Mouse (Mus musculus): ENCODE data around the gene Klf1. TPM values are rescaled to one million over a fixed set of nuclear protein-coding genes. Genes with fewer than 3 reads are reported as not detected.

Gene Klf1
- 2.3 and 2.4 TPM in 2 replicates for polyA plus RNA-seq (2014; fragmentation: Nextera tagmentation; extraction: Ambion mirVana)

GRCm38 (mm10) chr8:84901752-84902151 lies at the start of gene Klf1:
TSS of gene Klf1 (plus strand) at chr8:84901928.
- Histone ChIP-seq H3K27me3 (ENCODE audit: control insufficient read depth, insufficient read depth, low read length) (no peaks in the 10 kb centered on the region), H3K27ac (ENCODE audit: low read length) (peak within 1 kb of the TSS; percentile 69; the same call in 1 of the 2 replicates)
- WGBS, result 70% methylated on average over 3 of the region's 3 CpGs

DNA sequence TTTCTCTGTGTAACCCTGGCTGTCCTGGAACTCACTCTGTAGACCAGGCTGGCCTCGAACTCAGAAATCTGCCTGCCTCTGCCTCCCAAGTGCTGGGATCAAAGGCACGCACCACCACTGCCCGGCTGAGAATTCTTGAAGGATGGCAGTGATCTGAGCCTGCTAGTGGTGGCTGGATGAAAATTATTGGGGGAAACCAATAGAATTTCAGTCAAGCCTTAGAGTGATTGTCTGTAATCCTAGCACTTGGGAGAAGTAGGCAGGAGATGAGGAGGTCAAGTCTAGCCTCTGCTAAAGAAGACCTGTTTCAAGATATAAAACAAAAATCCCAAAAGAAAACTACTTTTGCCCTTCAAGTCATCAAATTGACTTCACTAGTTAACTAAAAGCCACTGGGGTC lies 45.3 kb upstream of the Klf1 start:
- no peak for ATAC-seq (ENCODE audit: insufficient number of reproducible peaks, insufficient read depth, low FRiP score, low read depth)
- Histone ChIP-seq H3K9ac (replicated peaks; ENCODE audit: low read depth, low read length) (no peak overlapping the region), H3K9me3 (ENCODE audit: control insufficient read depth, low read depth, low read length) (no peaks in the 10 kb centered on the region), H3K36me3 (ENCODE audit: control insufficient read depth, insufficient read depth, low read length) (peaks cover 15% of the 10 kb centered on the region), H3K4me2 (replicated peaks; ENCODE audit: low read depth, low read length) (no peak overlapping the region), H3K4me1 (ENCODE audit: control insufficient read depth, insufficient read depth, low read length) (peaks cover 11% of the 10 kb centered on the region), H3K4me3 (ENCODE audit: low read depth, low read length) (peak overlapping the region; percentile 91; the same call in 1 of the 2 replicates), H3K27me3 (ENCODE audit: control insufficient read depth, insufficient read depth, low read length) (no peaks in the 10 kb centered on the region), H3K27ac (ENCODE audit: low read length) (no peak overlapping the region)
- WGBS, result 97% methylated on average over 3 of the region's 3 CpGs

More at GRCm38 (mm10) chr8:84901752-84902151, at the start of gene Klf1:
- Histone ChIP-seq H3K4me2 (replicated peaks; ENCODE audit: low read depth, low read length) (peak within 1 kb of the TSS; percentile 93), H3K36me3 (ENCODE audit: control insufficient read depth, insufficient read depth, low read length) (no peaks in the 10 kb centered on the region), H3K4me3 (ENCODE audit: low read depth, low read length) (peak within 1 kb of the TSS; percentile 63), H3K9ac (replicated peaks; ENCODE audit: low read depth, low read length) (peak within 1 kb of the TSS; percentile 71), H3K9me3 (ENCODE audit: control insufficient read depth, low read depth, low read length) (no peaks in the 10 kb centered on the region), H3K4me1 (ENCODE audit: control insufficient read depth, insufficient read depth, low read length) (no peaks in the 10 kb centered on the region)
- ATAC-seq (ENCODE audit: insufficient number of reproducible peaks, insufficient read depth, low FRiP score, low read depth), result no peak

DNA sequence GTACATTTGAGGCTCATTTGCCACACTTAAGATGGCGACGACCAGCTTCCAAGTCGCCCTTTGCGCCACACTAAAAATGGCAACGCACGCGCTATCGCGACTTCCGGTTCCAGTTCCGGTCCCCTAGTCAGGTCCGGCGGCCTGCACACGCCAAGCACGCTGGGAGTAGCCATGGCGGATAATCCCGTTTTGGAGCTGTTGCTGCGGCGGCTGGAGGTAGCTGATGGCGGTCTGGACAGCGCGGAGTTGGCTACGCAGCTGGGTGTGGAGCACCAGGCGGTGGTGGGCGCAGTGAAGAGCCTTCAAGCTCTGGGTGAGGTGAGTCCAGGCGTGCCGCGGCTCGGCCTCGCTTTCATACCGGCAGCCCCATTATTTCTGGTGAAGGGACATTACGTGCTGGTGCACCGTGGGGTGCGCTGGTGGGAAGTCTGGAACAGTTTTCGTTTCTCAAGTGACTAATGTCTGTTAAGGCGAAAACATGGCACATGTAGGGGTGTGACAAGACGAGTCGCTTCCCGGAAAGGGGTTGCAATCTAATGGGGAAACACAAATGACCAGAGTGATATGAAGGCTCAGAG lies 44.8 kb upstream of the Klf1 start, which contains the start of gene Farsa:
TSS of gene Farsa (plus strand) at position 126 of the 578 bp plus-strand sequence.
- ATAC-seq (ENCODE audit: insufficient number of reproducible peaks, insufficient read depth, low FRiP score, low read depth), result peak; percentile 96
- peak within 1 kb of the TSS; percentile 91 for H3K4me3 ChIP-seq (ENCODE audit: low read depth, low read length)
- H3K4me2 ChIP-seq (replicated peaks; ENCODE audit: low read depth, low read length), result peak within 1 kb of the TSS; percentile 94
- H3K9ac ChIP-seq (replicated peaks; ENCODE audit: low read depth, low read length), result peak within 1 kb of the TSS; percentile 82
- peak within 1 kb of the TSS; percentile 69; the same call in 1 of the 2 replicates for H3K27ac ChIP-seq (ENCODE audit: low read length)
- H3K9me3 ChIP-seq (ENCODE audit: control insufficient read depth, low read depth, low read length), result no peaks in the 10 kb centered on the region
- H3K27me3 ChIP-seq (ENCODE audit: control insufficient read depth, insufficient read depth, low read length), result no peaks in the 10 kb centered on the region
- peaks cover 20% of the 10 kb centered on the region for H3K36me3 ChIP-seq (ENCODE audit: control insufficient read depth, insufficient read depth, low read length)
- under 1% methylated on average over 39 of the region's 39 CpGs for WGBS
- peaks cover 11% of the 10 kb centered on the region for H3K4me1 ChIP-seq (ENCODE audit: control insufficient read depth, insufficient read depth, low read length)

GRCm38 (mm10) chr8:84871376-84872308 lies 30.1 kb upstream of the Klf1 start, which contains the start of gene Syce2:
TSS of gene Syce2 (plus strand) at chr8:84872111.
- peak within 1 kb of the TSS; percentile 45; the same call in 1 of the 2 replicates for H3K9ac ChIP-seq (replicated peaks; ENCODE audit: low read depth, low read length)
- H3K4me2 ChIP-seq (replicated peaks; ENCODE audit: low read depth, low read length), result peak within 1 kb of the TSS; percentile 99
- 15% methylated on average over 35 of the region's 46 CpGs for WGBS
- peaks cover 9% of the 10 kb centered on the region; the same call in 1 of the 2 replicates for H3K4me1 ChIP-seq (ENCODE audit: control insufficient read depth, insufficient read depth, low read length)
- H3K27me3 ChIP-seq (ENCODE audit: control insufficient read depth, insufficient read depth, low read length), result no peaks in the 10 kb centered on the region
- peak; percentile 75 for ATAC-seq (ENCODE audit: insufficient number of reproducible peaks, insufficient read depth, low FRiP score, low read depth)
- no peaks in the 10 kb centered on the region for H3K9me3 ChIP-seq (ENCODE audit: control insufficient read depth, low read depth, low read length)
- no peak within 1 kb of the TSS for H3K27ac ChIP-seq (ENCODE audit: low read length)
- H3K4me3 ChIP-seq (ENCODE audit: low read depth, low read length), result peak within 1 kb of the TSS; percentile 49
- peaks cover 24% of the 10 kb centered on the region for H3K36me3 ChIP-seq (ENCODE audit: control insufficient read depth, insufficient read depth, low read length)

DNA sequence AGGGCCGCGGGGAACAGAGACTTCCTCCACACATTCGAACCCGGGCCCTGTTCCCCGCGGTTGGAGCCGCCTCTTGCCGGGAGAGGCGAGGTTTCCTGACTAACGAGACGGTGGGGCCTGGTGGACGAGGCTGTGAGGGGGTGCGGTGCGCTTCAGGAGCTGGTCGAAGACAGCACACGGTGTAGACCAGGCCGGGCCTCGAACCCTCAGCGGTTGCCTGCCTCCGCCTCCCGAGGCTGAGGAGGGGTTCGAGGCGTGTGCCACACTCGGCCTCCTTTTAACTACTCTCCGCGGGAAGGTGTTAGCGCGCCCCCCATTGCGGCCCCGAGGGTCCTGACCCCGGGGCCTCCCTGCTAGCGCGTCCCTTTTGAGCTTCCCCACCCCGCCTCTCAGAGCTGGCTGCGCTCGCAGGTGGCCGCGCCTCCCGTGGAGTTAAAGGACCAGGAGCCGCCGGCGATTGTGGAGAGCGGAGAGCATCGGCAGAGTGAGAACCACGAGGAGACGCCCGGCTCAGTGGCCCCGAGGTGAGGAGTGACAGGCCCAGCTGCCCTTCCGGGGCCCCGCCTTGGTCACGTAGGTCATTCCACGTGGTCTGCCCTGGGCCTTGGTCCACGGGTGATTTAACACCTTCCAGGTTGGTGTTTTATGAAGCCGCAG lies 29.3 kb upstream of the Klf1 start:
- H3K4me2 ChIP-seq (replicated peaks; ENCODE audit: low read depth, low read length), result peak overlapping the region; percentile 99
- peak overlapping the region; percentile 49 for H3K4me3 ChIP-seq (ENCODE audit: low read depth, low read length)
- H3K36me3 ChIP-seq (ENCODE audit: control insufficient read depth, insufficient read depth, low read length), result peaks cover 16% of the 10 kb centered on the region
- H3K9me3 ChIP-seq (ENCODE audit: control insufficient read depth, low read depth, low read length), result no peaks in the 10 kb centered on the region
- ATAC-seq (ENCODE audit: insufficient number of reproducible peaks, insufficient read depth, low FRiP score, low read depth), result peak; percentile 48
- no peak overlapping the region for H3K27ac ChIP-seq (ENCODE audit: low read length)
- H3K9ac ChIP-seq (replicated peaks; ENCODE audit: low read depth, low read length), result peak overlapping the region; percentile 45; the same call in 1 of the 2 replicates
- no peaks in the 10 kb centered on the region for H3K27me3 ChIP-seq (ENCODE audit: control insufficient read depth, insufficient read depth, low read length)
- peaks cover 9% of the 10 kb centered on the region; the same call in 1 of the 2 replicates for H3K4me1 ChIP-seq (ENCODE audit: control insufficient read depth, insufficient read depth, low read length)
- 2% methylated on average over 54 of the region's 54 CpGs for WGBS

DNA sequence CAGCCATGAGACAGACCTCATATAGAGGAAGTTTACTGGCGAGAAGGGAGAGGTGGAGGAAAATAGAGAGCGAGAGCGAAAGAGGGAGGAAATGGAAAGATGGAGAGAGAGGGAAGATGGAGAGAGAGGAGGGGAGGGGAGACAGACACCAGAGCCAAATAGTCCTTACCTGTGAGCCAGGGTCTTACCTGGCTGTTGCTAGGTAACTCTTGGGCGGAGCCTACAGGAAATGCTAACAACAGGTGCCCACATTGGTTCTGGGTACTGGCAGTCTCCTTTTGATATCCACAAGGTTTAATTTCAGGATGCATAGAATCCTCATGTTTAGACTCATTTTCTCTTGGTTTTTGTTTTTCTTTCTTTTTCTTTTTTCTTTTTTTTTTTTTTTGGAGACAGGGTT lies 28.7 kb upstream of the Klf1 start:
- Histone ChIP-seq H3K4me3 (ENCODE audit: low read depth, low read length) (peak overlapping the region; percentile 49), H3K27ac (ENCODE audit: low read length) (no peak overlapping the region), H3K4me2 (replicated peaks; ENCODE audit: low read depth, low read length) (peak overlapping the region; percentile 99), H3K27me3 (ENCODE audit: control insufficient read depth, insufficient read depth, low read length) (no peaks in the 10 kb centered on the region), H3K9me3 (ENCODE audit: control insufficient read depth, low read depth, low read length) (no peaks in the 10 kb centered on the region), H3K4me1 (ENCODE audit: control insufficient read depth, insufficient read depth, low read length) (peaks cover 9% of the 10 kb centered on the region; the same call in 1 of the 2 replicates), H3K36me3 (ENCODE audit: control insufficient read depth, insufficient read depth, low read length) (peaks cover 10% of the 10 kb centered on the region), H3K9ac (replicated peaks; ENCODE audit: low read depth, low read length) (no peak overlapping the region)
- no peak for ATAC-seq (ENCODE audit: insufficient number of reproducible peaks, insufficient read depth, low FRiP score, low read depth)
- WGBS, result 56% methylated on average over 4 of the region's 4 CpGs

- Histone ChIP-seq H3K9ac (replicated peaks; ENCODE audit: low read depth, low read length) (no peak overlapping the region), H3K4me2 (replicated peaks; ENCODE audit: low read depth, low read length) (no peak overlapping the region), H3K27ac (ENCODE audit: low read length) (no peak overlapping the region), H3K4me1 (ENCODE audit: control insufficient read depth, insufficient read depth, low read length) (peaks cover 9% of the 10 kb centered on the region; the same call in 1 of the 2 replicates), H3K36me3 (ENCODE audit: control insufficient read depth, insufficient read depth, low read length) (no peaks in the 10 kb centered on the region; the same call in 1 of the 2 replicates), H3K9me3 (ENCODE audit: control insufficient read depth, low read depth, low read length) (no peaks in the 10 kb centered on the region), H3K4me3 (ENCODE audit: low read depth, low read length) (no peak overlapping the region), H3K27me3 (ENCODE audit: control insufficient read depth, insufficient read depth, low read length) (no peaks in the 10 kb centered on the region)
- WGBS, result 89% methylated on average over 3 of the region's 3 CpGs
- no peak for ATAC-seq (ENCODE audit: insufficient number of reproducible peaks, insufficient read depth, low FRiP score, low read depth)
These were observed 27.4 kb upstream of the Klf1 start for GRCm38 (mm10) chr8:84874339-84874738.

Data from stomach, embryonic 14.5 days (tissue).